Mouse (Mus musculus) testis, adult 2 months (tissue): ENCODE measurements around the gene Gdf15.

Experiments
- CTCF ChIP-seq: fragments of 200-500 bp; IDR thresholded peaks from 2 replicates; pipeline ENCODE4 v1.5.1; 2012; ENCODE audit warnings: low read depth, mild to moderate bottlenecking, inconsistent platforms, low read length, moderate library complexity; ENCODE audit not compliant: control insufficient read depth, insufficient read depth, insufficient replicate concordance
- POLR2A ChIP-seq: fragments of 200-500 bp; IDR thresholded peaks from 2 replicates; pipeline ENCODE4 v1.6.1; 2012; ENCODE audit warnings: low read depth, mild to moderate bottlenecking, inconsistent platforms, low read length, moderate library complexity; ENCODE audit not compliant: control insufficient read depth

DNA sequence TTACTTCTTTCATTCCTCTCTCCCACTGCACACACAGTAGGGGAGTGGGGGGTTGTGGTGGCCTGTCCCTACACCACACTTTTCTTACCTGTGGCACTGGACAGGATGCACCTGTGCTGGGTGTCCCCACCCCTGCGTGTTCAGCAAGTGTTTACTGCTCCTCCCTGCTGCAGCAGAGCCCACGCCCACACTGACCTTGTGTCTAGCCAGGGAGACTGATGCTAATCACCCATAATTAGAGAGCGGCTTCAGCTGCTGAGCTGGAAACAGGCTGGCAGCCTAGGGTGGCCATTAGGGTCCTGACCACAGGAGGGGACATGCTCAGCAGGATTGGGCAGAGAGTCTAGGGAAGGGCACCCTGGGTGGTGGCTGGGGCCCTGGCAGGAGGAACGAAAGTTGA, 42.5 kb upstream of the Gdf15 start:
- TF ChIP-seq CTCF: no peak
- no peak for TF ChIP-seq POLR2A
